8 mouse cellular contexts compared by ENCODE assay signal in the genomic region with DNA sequence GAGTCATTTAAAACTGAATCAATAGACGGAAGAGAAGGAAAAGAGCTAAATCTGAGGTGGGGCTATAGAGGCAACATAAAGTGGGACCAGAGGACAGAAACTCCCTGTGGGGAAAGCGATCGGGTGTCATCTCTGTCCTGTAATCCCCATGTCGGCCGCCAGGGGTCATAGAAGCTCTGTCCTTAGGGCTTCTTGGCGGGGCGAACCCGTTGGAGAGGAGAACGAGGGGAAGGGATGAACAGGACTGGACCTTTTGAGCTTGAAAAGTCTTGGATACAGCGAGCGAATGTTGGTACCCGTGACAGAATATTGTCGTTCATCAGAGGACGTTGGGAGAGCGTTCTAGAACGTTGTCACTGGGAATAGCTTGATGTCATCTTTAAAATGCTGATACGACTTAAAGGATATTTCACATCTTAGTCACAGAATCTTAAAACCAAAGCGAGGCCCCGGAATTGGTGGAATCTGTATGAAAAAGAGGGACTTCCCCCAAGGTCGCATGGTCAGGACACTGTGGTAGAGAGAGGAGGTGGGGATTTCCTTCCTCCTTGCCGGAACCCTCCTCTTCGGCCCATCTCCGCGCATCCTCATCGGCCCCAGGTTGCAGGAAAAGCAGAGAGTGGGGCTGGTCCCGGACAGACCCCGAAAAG. TPM values are rescaled to one million over a fixed set of nuclear protein-coding genes. Genes with fewer than 3 reads are reported as not detected.
A peak's percentile ranks its signal among the peaks of the same experiment; 100 is the strongest.
DNase-seq lines count a peak whose midpoint lies in the region; ATAC-seq and TF ChIP-seq lines count a peak whose summit lies in the region.

No protein-coding gene starts in this region.

- peak overlapping the region; percentile 26 for H3K4me3 ChIP-seq in embryonic facial prominence, embryonic 14.5 days (ENCODE audit: low read depth, low read length)
- peak overlapping the region; percentile 30 for H3K4me3 ChIP-seq in heart, embryonic 12.5 days
- H3K4me3 ChIP-seq in kidney, embryonic 16.5 days (ENCODE audit: low read length) = peak overlapping the region; percentile 29
- no peak overlapping the region for H3K4me3 ChIP-seq in liver, adult 2 months (ENCODE audit: insufficient read depth, low read depth, low read length)
- H3K4me3 ChIP-seq in stomach, embryonic 16.5 days (replicated peaks; ENCODE audit: low read length) = peak overlapping the region; percentile 25; the same call in 1 of the 2 replicates

- H3K9me3 ChIP-seq in embryonic facial prominence, embryonic 14.5 days (ENCODE audit: control insufficient read depth, low read length) = no peaks in the 10 kb centered on the region
- 0 out of 2 replicates have a peak, but pooled peaks cover 5% of the 10 kb centered on the region for H3K9me3 ChIP-seq in heart, embryonic 12.5 days (replicated peaks)
- peaks cover 8% of the 10 kb centered on the region for H3K9me3 ChIP-seq in kidney, embryonic 16.5 days (ENCODE audit: low read length)
- no peaks in the 10 kb centered on the region; the same call in 1 of the 2 replicates for H3K9me3 ChIP-seq in stomach, embryonic 16.5 days (replicated peaks; ENCODE audit: control insufficient read depth, low read length)

- 0 out of 2 replicates have a peak, but pooled peaks cover 6% of the 10 kb centered on the region for H3K4me1 ChIP-seq in embryonic facial prominence, embryonic 14.5 days (ENCODE audit: control insufficient read depth, insufficient read depth, low read length)
- H3K4me1 ChIP-seq in heart, embryonic 12.5 days (replicated peaks) = peaks cover 30% of the 10 kb centered on the region
- H3K4me1 ChIP-seq in kidney, embryonic 16.5 days (ENCODE audit: insufficient read depth, low read length) = peaks cover 34% of the 10 kb centered on the region
- H3K4me1 ChIP-seq in liver, adult 2 months (ENCODE audit: control insufficient read depth, insufficient read depth, low read length) = 0 out of 2 replicates have a peak, but pooled peaks cover 2% of the 10 kb centered on the region
- peaks cover 17% of the 10 kb centered on the region for H3K4me1 ChIP-seq in stomach, embryonic 16.5 days (ENCODE audit: control insufficient read depth, insufficient read depth, low read length)

- peak overlapping the region; percentile 51 for H3K4me2 ChIP-seq in embryonic facial prominence, embryonic 14.5 days (ENCODE audit: low read depth, low read length)
- peak overlapping the region; percentile 62 for H3K4me2 ChIP-seq in heart, embryonic 12.5 days
- peak overlapping the region; percentile 54 for H3K4me2 ChIP-seq in kidney, embryonic 16.5 days (replicated peaks; ENCODE audit: low read depth, low read length)
- peak overlapping the region; percentile 43 for H3K4me2 ChIP-seq in stomach, embryonic 16.5 days (ENCODE audit: low read depth, low read length)

- no peak overlapping the region for H3K9ac ChIP-seq in embryonic facial prominence, embryonic 14.5 days (ENCODE audit: low read depth, low read length)
- no peak overlapping the region; the same call in 1 of the 2 replicates for H3K9ac ChIP-seq in heart, embryonic 12.5 days
- H3K9ac ChIP-seq in kidney, embryonic 16.5 days (replicated peaks; ENCODE audit: low read length) = no peak overlapping the region
- H3K9ac ChIP-seq in liver, adult 2 months (ENCODE audit: low read depth, low read length) = no peak overlapping the region
- no peak overlapping the region for H3K9ac ChIP-seq in stomach, embryonic 16.5 days (ENCODE audit: low read length)

- no peak for ATAC-seq in embryonic facial prominence, embryonic 14.5 days (ENCODE audit: low read depth)
- ATAC-seq in heart, embryonic 12.5 days (ENCODE audit: insufficient number of reproducible peaks, low FRiP score) = no peak
- 0 out of 2 replicates have a peak, but pooled peaks have one; percentile 0 for ATAC-seq in kidney, embryonic 16.5 days (ENCODE audit: low FRiP score, low TSS enrichment)
- ATAC-seq in stomach, embryonic 16.5 days (ENCODE audit: insufficient read depth, low FRiP score) = no peak

- H3K27me3 ChIP-seq in embryonic facial prominence, embryonic 14.5 days (replicated peaks; ENCODE audit: control insufficient read depth, insufficient read depth, low read length) = peaks cover 55% of the 10 kb centered on the region
- peaks cover 52% of the 10 kb centered on the region for H3K27me3 ChIP-seq in heart, embryonic 12.5 days (replicated peaks)
- H3K27me3 ChIP-seq in kidney, embryonic 16.5 days (ENCODE audit: insufficient read depth, low read length) = peaks cover 60% of the 10 kb centered on the region
- H3K27me3 ChIP-seq in liver, adult 2 months (ENCODE audit: control insufficient read depth, insufficient read depth, low read length) = peaks cover 16% of the 10 kb centered on the region
- H3K27me3 ChIP-seq in stomach, embryonic 16.5 days (ENCODE audit: control insufficient read depth, insufficient read depth, low read length) = peaks cover 50% of the 10 kb centered on the region

- no peak overlapping the region for H3K27ac ChIP-seq in embryonic facial prominence, embryonic 14.5 days (replicated peaks; ENCODE audit: low read depth, low read length)
- H3K27ac ChIP-seq in heart, embryonic 12.5 days (ENCODE audit: poor library complexity, severe bottlenecking) = no peak overlapping the region
- no peak overlapping the region for H3K27ac ChIP-seq in kidney, embryonic 16.5 days (ENCODE audit: low read length)
- no peak overlapping the region for H3K27ac ChIP-seq in liver, adult 2 months (replicated peaks; ENCODE audit: insufficient read depth, low read depth, low read length)
- H3K27ac ChIP-seq in stomach, embryonic 16.5 days (ENCODE audit: low read length) = no peak overlapping the region

- no peak for TF ChIP-seq POLR2A in liver, adult 2 months (IDR thresholded peaks at IDR 0.05; ENCODE audit: extremely low read depth, insufficient read depth, low read length)

- peaks cover 2% of the 10 kb centered on the region; the same call in 1 of the 2 replicates for H3K36me3 ChIP-seq in embryonic facial prominence, embryonic 14.5 days (ENCODE audit: control insufficient read depth, insufficient read depth, low read length)
- peaks cover 3% of the 10 kb centered on the region; the same call in 1 of the 2 replicates for H3K36me3 ChIP-seq in heart, embryonic 12.5 days
- H3K36me3 ChIP-seq in kidney, embryonic 16.5 days (ENCODE audit: insufficient read depth, low read length) = no peaks in the 10 kb centered on the region
- H3K36me3 ChIP-seq in liver, adult 2 months (ENCODE audit: control insufficient read depth, insufficient read depth, low read length) = no peaks in the 10 kb centered on the region
- H3K36me3 ChIP-seq in stomach, embryonic 16.5 days (ENCODE audit: control insufficient read depth, insufficient read depth, low read length) = no peaks in the 10 kb centered on the region

- WGBS in embryonic facial prominence, embryonic 14.5 days = 5% methylated on average over 25 of the region's 27 CpGs
- WGBS in heart, embryonic 12.5 days = 5% methylated on average over 27 of the region's 27 CpGs
- WGBS in kidney, embryonic 16.5 days = 5% methylated on average over 27 of the region's 27 CpGs
- WGBS in liver, adult 2 months = 8% methylated on average over 27 of the region's 27 CpGs
- 5% methylated on average over 27 of the region's 27 CpGs for WGBS in stomach, embryonic 16.5 days

- peak; percentile 88 for DNase-seq in A20 (ENCODE audit: low read depth, low spot score)
- DNase-seq in adrenal gland, postnatal 25 days = peak; percentile 80
- peak; percentile 53 for DNase-seq in embryonic facial prominence, embryonic 14.5 days (ENCODE audit: low spot score)
- peak; percentile 19 for DNase-seq in liver, adult 2 months (ENCODE audit: extremely low read depth, low read depth, low spot score)
- DNase-seq in naive thymus-derived CD4-positive, alpha-beta T cell, adult 2 months (ENCODE audit: low read depth) = peak; percentile 87

- TF ChIP-seq CTCF in liver, adult 2 months (IDR thresholded peaks at IDR 0.05; ENCODE audit: low read depth, low read length) = peak; percentile 89

- no peaks in the 10 kb centered on the region for H3K79me2 ChIP-seq in liver, adult 2 months (ENCODE audit: control insufficient read depth, insufficient read depth, low read length)

RNA-seq across cellular contexts. Expression of gene Eml2, which starts 2.3 kb away (rescaled TPM):
- total RNA-seq in adrenal gland, postnatal 25 days (2021) = 36.3 and 66.2 TPM in 2 replicates
- polyA plus RNA-seq in embryonic facial prominence, embryonic 14.5 days (2014; fragmentation: Nextera tagmentation; extraction: Ambion mirVana) = 3.6 and 4.2 TPM in 2 replicates
- 17.7 and 18.2 TPM in 2 replicates for polyA plus RNA-seq in heart, embryonic 12.5 days (2016; fragmentation: Nextera tagmentation; extraction: Ambion mirVana)
- 12.0 and 14.5 TPM in 2 replicates for polyA plus RNA-seq in kidney, embryonic 16.5 days (2015; fragmentation: Nextera tagmentation; extraction: Ambion mirVana)
- 9.8 and 11.1 TPM in 2 replicates for total RNA-seq in liver, adult 2 months (2014; rRNA removed)
- 9.7 and 12.2 TPM in 2 replicates for polyA plus RNA-seq in liver, adult 2 months (2012; rRNA removed)
- polyA plus RNA-seq in stomach, embryonic 16.5 days (2015; fragmentation: Nextera tagmentation; extraction: Ambion mirVana) = 10.9 and 11.4 TPM in 2 replicates

RNA-seq across cellular contexts. Expression of gene Gipr, which starts 12.6 kb away (rescaled TPM):
- total RNA-seq in adrenal gland, postnatal 25 days (2021) = 0.27 and 0.43 TPM in 2 replicates
- polyA plus RNA-seq in embryonic facial prominence, embryonic 14.5 days (2014; fragmentation: Nextera tagmentation; extraction: Ambion mirVana) = 0.37 and 0.60 TPM in 2 replicates
- polyA plus RNA-seq in heart, embryonic 12.5 days (2016; fragmentation: Nextera tagmentation; extraction: Ambion mirVana) = 8.0 and 9.7 TPM in 2 replicates
- 0.37 and 0.60 TPM in 2 replicates for polyA plus RNA-seq in kidney, embryonic 16.5 days (2015; fragmentation: Nextera tagmentation; extraction: Ambion mirVana)
- total RNA-seq in liver, adult 2 months (2014; rRNA removed) = not detected in 2 replicates
- polyA plus RNA-seq in liver, adult 2 months (2012; rRNA removed) = not detected in 2 replicates
- polyA plus RNA-seq in stomach, embryonic 16.5 days (2015; fragmentation: Nextera tagmentation; extraction: Ambion mirVana) = 1.6 and 2.4 TPM in 2 replicates

RNA-seq across cellular contexts. Expression of gene Snrpd2, which starts 29.0 kb away (rescaled TPM):
- total RNA-seq in adrenal gland, postnatal 25 days (2021) = 90.5 and 99.0 TPM in 2 replicates
- 130 and 131 TPM in 2 replicates for polyA plus RNA-seq in embryonic facial prominence, embryonic 14.5 days (2014; fragmentation: Nextera tagmentation; extraction: Ambion mirVana)
- polyA plus RNA-seq in heart, embryonic 12.5 days (2016; fragmentation: Nextera tagmentation; extraction: Ambion mirVana) = 101 TPM in 2 replicates
- polyA plus RNA-seq in kidney, embryonic 16.5 days (2015; fragmentation: Nextera tagmentation; extraction: Ambion mirVana) = 137 and 141 TPM in 2 replicates
- total RNA-seq in liver, adult 2 months (2014; rRNA removed) = 28.4 and 29.4 TPM in 2 replicates
- polyA plus RNA-seq in liver, adult 2 months (2012; rRNA removed) = 16.4 and 17.7 TPM in 2 replicates
- 123 and 136 TPM in 2 replicates for polyA plus RNA-seq in stomach, embryonic 16.5 days (2015; fragmentation: Nextera tagmentation; extraction: Ambion mirVana)

RNA-seq across cellular contexts. Expression of gene Qpctl, which starts 29.5 kb away (rescaled TPM):
- total RNA-seq in adrenal gland, postnatal 25 days (2021) = 15.4 and 20.3 TPM in 2 replicates
- 11.1 and 13.2 TPM in 2 replicates for polyA plus RNA-seq in embryonic facial prominence, embryonic 14.5 days (2014; fragmentation: Nextera tagmentation; extraction: Ambion mirVana)
- 10.0 TPM in 2 replicates for polyA plus RNA-seq in heart, embryonic 12.5 days (2016; fragmentation: Nextera tagmentation; extraction: Ambion mirVana)
- polyA plus RNA-seq in kidney, embryonic 16.5 days (2015; fragmentation: Nextera tagmentation; extraction: Ambion mirVana) = 15.1 and 16.1 TPM in 2 replicates
- 4.3 and 6.3 TPM in 2 replicates for total RNA-seq in liver, adult 2 months (2014; rRNA removed)
- polyA plus RNA-seq in liver, adult 2 months (2012; rRNA removed) = 8.9 and 11.7 TPM in 2 replicates
- polyA plus RNA-seq in stomach, embryonic 16.5 days (2015; fragmentation: Nextera tagmentation; extraction: Ambion mirVana) = 14.1 and 14.8 TPM in 2 replicates

RNA-seq across cellular contexts. Expression of gene Gpr4, which starts 33.8 kb away (rescaled TPM):
- total RNA-seq in adrenal gland, postnatal 25 days (2021) = 6.2 and 7.5 TPM in 2 replicates
- polyA plus RNA-seq in embryonic facial prominence, embryonic 14.5 days (2014; fragmentation: Nextera tagmentation; extraction: Ambion mirVana) = 1.7 and 2.3 TPM in 2 replicates
- 0.97 and 1.1 TPM in 2 replicates for polyA plus RNA-seq in heart, embryonic 12.5 days (2016; fragmentation: Nextera tagmentation; extraction: Ambion mirVana)
- 4.0 and 4.3 TPM in 2 replicates for polyA plus RNA-seq in kidney, embryonic 16.5 days (2015; fragmentation: Nextera tagmentation; extraction: Ambion mirVana)
- 0.09 and 0.40 TPM in 2 replicates for total RNA-seq in liver, adult 2 months (2014; rRNA removed)
- 1.8 and 2.7 TPM in 2 replicates for polyA plus RNA-seq in liver, adult 2 months (2012; rRNA removed)
- polyA plus RNA-seq in stomach, embryonic 16.5 days (2015; fragmentation: Nextera tagmentation; extraction: Ambion mirVana) = 1.4 and 1.7 TPM in 2 replicates

Comparison
In these comparisons a context has a peak if more than half of its experiments do, and no peak if none do; other contexts are left out.
1. DNase-seq: peak in every context shown above with its lines; median percentile 88 in A20; 87 in naive thymus-derived CD4-positive, alpha-beta T cell, adult 2 months; 80 in adrenal gland, postnatal 25 days; 53 in embryonic facial prominence, embryonic 14.5 days; 19 in liver, adult 2 months.